Mouse (Mus musculus) cerebellum, adult 2 months (tissue): ENCODE results near the gene Wrnip1.
A peak's percentile ranks its signal among the peaks of the same experiment; 100 is the strongest.

ENCODE experiments used
- CTCF ChIP-seq: fragments of 200-500 bp; IDR thresholded peaks from 2 replicates; pipeline ENCODE4 v1.5.1; 2011; ENCODE audit warnings: low read depth, mild to moderate bottlenecking, control low read depth, low read length, moderate library complexity, borderline replicate concordance; ENCODE audit not compliant: insufficient read depth
- POLR2A ChIP-seq: fragments of 200-500 bp; IDR thresholded peaks from 2 replicates; pipeline ENCODE4 v1.6.1; 2011; ENCODE audit warnings: low read length, control low read depth, borderline replicate concordance; ENCODE audit not compliant: insufficient read depth

- TF ChIP-seq POLR2A (peak; percentile 49), CTCF (peak; percentile 3; the same call in 1 of the 2 replicates)
Observed at GRCm38 (mm10) chr13:32801693-32802221, at the start of gene Wrnip1.
